Mouse (Mus musculus) layer of hippocampus, postnatal 14 days (tissue): ENCODE data around the gene Fam189a2. TPM values are rescaled to one million over a fixed set of nuclear protein-coding genes. Genes with fewer than 3 reads are reported as not detected.

Experiments used
- DNase-seq, 2 experiments: peaks; one replicate each; pipeline ENCODE4 v3.0.0; 2021 to 2022; ENCODE audit warnings: low spot score in 2 of 2, mixed read lengths in 1 of 2
- total RNA-seq, 2 experiments: library from RNA; stranded (reverse); gene quantifications; 2 replicates each; pipeline ENCODE4 v1.2.3; 2021

Fam189a2 gene
- total RNA-seq, 2 experiments from 2014 or later: 10.9 to 12.4 TPM

DNA sequence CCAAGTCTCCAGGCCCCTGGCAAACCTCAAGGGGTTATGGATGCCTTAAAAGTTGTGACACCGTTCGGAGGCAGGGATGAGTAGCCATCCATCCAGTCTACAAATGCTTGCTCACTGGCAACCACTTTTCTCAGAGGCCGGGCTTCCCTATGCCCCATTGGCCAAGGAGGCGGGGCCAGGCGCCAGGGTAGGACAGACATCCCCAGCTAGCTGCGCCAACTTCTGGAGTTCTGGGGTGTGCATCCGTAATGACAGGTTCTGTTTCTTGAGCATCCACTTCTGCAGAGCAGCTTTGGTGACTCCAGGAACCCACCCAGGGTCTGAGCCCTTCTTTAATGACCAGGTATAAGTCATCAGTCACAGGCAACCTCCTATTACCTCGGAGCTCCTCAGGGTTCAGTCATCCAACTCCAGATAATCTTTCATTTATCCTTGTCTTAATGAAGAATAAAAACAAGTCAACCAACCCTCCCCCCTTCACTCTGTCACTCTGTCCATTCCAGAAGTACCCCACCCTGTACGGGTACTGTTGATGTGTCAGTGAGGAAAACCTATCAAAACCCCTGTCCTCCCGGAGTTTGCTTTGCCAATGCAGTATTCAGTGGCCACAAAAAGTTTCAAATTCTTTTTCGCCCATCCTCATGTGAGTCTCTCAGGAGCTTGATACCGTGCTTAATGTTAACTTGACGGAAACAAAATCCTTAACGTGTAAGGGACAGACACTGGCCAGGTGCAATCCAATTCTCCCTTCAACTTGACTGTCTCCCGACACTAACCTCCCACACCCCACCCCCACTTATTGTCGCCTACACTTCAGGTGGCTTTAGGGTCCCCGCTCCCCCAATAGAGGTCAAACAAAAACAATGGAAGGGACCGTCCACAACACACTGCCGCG, 956 bp downstream of the Fam189a2 start:
- DNase-seq: no peak

- no peak for DNase-seq
Measured at GRCm38 (mm10) chr19:24025876-24026275, 4.9 kb downstream of the Fam189a2 start.

DNA sequence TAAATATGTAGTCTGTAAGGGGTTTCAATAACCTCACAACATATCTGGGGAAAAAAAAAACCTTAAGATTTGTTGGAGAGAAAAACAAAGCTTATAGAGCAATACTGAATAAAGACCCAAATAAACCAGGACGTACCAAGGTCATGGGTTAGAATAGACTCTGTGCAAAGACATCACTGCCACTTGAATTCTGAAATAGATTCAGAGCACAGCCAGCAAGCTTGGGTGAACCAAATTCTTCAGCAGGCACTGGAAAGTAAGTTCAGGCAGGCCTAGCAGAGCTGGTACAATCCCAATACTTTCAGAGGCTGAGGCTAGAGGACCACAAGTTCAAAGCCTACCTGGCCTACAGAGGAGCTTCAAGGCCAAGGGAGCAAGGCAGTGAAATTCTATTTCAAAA, 6.2 kb downstream of the Fam189a2 start:
- DNase-seq: no peak

GRCm38 (mm10) chr19:24024131-24024530, 6.7 kb downstream of the Fam189a2 start:
- no peak for DNase-seq

DNA sequence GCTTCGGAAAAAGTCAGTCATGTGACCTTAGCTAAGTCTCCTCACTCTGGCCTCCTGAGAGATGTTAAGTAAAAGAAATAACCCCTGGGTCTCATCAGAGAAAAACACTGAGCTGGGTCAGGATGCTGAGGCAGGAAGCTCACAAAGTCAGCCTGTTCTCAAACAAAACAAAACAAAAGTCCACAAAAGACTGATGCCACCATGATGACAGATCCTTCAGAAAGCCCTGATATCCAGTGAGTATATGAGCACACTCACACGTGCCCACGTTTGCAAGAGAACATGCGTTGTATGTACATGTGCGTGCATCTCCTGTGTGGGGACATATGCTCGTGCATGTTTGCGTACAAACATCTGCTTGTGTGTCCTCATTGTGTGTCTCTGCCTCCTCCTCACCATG, 7.5 kb downstream of the Fam189a2 start:
- no peak for DNase-seq

GRCm38 (mm10) chr19:24022771-24023170, 8.0 kb downstream of the Fam189a2 start:
- DNase-seq: no peak

GRCm38 (mm10) chr19:24022301-24022700, 8.5 kb downstream of the Fam189a2 start:
- no peak for DNase-seq

DNA sequence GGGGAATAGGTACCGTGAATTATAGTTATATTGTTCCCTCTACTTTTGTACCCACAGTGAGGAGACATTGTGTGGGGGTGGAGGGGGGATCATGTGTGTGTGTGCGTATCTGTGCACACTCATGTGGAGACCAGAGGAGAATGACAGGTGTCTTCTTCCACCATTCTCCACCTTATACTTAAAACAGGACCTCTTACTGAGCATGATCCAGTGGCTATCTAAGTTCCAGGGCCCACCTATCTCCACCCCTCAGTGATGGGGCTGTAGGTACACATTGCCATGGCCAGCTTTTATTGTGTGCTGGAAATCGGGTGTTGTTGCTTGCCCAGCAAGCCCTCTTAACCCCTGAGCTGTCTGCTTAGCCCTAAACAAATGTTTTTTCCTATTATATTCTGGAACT, 10.1 kb downstream of the Fam189a2 start:
- DNase-seq: no peak

GRCm38 (mm10) chr19:24019609-24020008, 11.2 kb downstream of the Fam189a2 start:
- DNase-seq: no peak

GRCm38 (mm10) chr19:24018396-24018795, 12.4 kb downstream of the Fam189a2 start:
- no peak for DNase-seq

DNA sequence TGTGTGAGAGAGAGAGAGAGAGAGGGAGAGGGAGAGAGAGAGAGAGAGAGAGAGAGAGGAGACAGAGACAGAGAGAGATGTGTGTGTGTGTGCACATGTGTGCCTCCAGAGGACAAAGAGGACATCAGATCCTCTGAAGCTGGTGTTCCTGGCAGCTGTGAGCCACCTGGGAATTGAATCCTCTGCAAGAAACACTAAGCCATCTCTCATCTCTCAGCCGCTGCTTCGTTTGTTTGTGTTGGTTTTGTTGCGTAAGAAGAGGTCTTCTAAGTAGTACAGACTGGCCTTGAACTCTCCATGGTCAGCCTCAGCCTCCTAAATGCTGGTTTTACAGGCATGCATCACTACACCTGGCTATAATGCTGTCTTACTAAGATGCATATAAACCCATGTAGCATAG, 12.9 kb downstream of the Fam189a2 start:
- DNase-seq: no peak

- no peak for DNase-seq
Measured at GRCm38 (mm10) chr19:24017427-24017826, 13.4 kb downstream of the Fam189a2 start.

GRCm38 (mm10) chr19:24016706-24017386, 14.0 kb downstream of the Fam189a2 start:
- peak in 1 of 2 experiments; percentile 22 for DNase-seq

- DNase-seq: no peak
Measured at GRCm38 (mm10) chr19:24013241-24013640, 17.6 kb downstream of the Fam189a2 start.

- no peak for DNase-seq
Measured at GRCm38 (mm10) chr19:24012479-24012878, 18.3 kb downstream of the Fam189a2 start.

DNA sequence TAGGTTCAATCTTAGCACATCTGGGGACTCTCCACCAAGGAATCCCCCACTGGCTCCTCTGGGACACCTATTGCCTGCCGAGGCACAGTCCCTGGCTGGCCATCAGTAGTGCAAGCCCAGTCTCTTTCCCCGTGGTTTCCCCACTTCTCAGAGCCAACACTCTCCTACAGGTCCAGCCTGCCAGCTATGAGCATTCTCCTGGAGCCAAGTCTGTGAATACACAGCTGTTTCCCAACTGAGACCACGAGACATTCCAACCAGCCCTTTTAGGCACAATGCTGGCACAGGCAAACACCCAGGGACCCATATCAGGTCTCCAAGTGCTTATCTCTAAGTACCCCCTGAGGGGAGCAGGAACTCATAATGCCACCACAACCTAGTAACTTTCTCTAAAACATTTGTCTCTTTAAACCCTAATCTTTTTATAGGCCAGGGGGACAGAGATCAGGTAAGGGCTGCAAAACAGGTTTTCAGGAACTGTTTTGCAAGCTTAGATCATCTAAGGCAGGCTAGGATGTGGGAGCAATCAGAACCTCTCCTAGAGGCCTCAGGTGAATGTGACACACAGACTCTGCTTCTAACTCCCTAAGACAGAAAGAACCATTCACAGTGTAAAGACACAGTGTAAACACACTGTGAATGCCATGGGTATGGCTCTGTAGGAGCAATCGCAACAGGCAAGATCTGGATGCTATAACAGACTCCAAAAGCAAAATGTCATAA, 23.0 kb downstream of the Fam189a2 start:
- peak; percentile 22 to 39 for DNase-seq

DNA sequence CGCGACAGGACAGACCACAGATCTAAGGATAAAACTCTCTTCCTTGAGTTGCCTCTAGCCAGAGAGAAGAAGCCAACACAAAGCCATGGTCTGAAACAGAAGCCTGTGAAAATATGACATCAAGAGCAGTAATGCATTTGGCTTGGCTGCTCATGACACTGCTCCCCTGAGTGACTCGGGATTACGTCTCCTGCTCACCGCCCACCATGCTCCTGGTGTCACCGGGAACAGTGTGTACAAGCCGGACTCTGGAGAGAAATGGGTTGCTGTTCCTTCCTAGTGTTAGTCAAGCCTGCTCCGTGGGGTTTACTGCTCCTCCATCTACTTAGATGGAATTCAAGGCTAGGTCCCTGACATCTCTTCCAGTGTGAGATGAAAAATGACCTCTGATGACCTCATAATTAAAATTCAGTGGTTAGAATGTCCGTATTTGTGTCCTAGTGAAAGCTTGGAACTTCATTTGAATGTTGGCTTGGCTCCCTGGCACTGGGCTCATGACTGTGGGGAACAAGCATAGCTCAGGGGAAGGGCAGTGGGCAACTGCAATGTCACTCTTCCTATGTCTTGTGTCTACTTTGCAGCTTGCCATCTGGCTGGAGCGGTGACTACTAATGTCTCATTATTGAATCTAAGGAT, 23.7 kb downstream of the Fam189a2 start:
- peak in 1 of 2 experiments; percentile 36 for DNase-seq

- DNase-seq: no peak
Measured at GRCm38 (mm10) chr19:23995766-23996399, 34.9 kb downstream of the Fam189a2 start.

GRCm38 (mm10) chr19:23988166-23988565, 42.7 kb downstream of the Fam189a2 start:
- no peak for DNase-seq

DNA sequence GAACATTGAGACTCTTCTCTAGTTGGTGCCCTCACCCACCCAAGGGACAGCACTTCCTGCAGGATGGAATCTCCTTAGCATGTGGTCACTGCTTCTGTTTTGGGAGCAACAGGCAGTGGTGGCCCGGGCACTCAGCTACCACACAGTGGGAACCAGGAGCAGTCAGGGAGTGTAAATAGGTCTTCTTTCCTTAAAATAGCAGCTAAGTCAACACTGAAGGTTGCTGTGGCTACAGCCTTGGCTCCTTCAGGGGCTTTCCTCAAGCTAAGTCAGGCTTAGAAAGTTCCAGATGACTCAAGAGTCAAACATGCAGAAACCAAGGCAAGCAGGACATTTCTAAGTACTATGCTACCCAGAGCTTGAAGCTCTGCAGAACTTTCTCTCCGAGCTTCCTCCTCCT, 43.5 kb downstream of the Fam189a2 start:
- DNase-seq: no peak

GRCm38 (mm10) chr19:23984186-23984585, 46.6 kb downstream of the Fam189a2 start:
- no peak for DNase-seq
